Mouse (Mus musculus): ENCODE results near the gene Ei24. TPM values are rescaled to one million over a fixed set of nuclear protein-coding genes. Genes with fewer than 3 reads are reported as not detected.

Ei24 gene
- polyA plus RNA-seq (2012): 37.3 and 56.4 TPM in 2 replicates

GRCm38 (mm10) chr9:36796781-36797555 is at the start of gene Ei24:
Ei24 (minus strand) TSS chr9:36797393.
- no peak for TF ChIP-seq GATA1 (IDR thresholded peaks at IDR 0.05; ENCODE audit: low read length)

GRCm38 (mm10) chr9:36846346-36846745 is 49.2 kb upstream of the Ei24 start:
- no peak for TF ChIP-seq GATA1 (IDR thresholded peaks at IDR 0.05; ENCODE audit: low read length)

- no peak for TF ChIP-seq GATA1 (IDR thresholded peaks at IDR 0.05; ENCODE audit: low read length)
These were observed 36.7 kb upstream of the Ei24 start for GRCm38 (mm10) chr9:36833914-36834313.

GRCm38 (mm10) chr9:36833043-36833881 is 36.1 kb upstream of the Ei24 start:
- no peak for TF ChIP-seq GATA1 (IDR thresholded peaks at IDR 0.05; ENCODE audit: low read length)

GRCm38 (mm10) chr9:36832529-36832928 is 35.3 kb upstream of the Ei24 start:
- no peak for TF ChIP-seq GATA1 (IDR thresholded peaks at IDR 0.05; ENCODE audit: low read length)

GRCm38 (mm10) chr9:36831401-36831800 is 34.2 kb upstream of the Ei24 start:
- TF ChIP-seq GATA1 (IDR thresholded peaks at IDR 0.05; ENCODE audit: low read length): no peak

GRCm38 (mm10) chr9:36826612-36827363 is 29.6 kb upstream of the Ei24 start:
- TF ChIP-seq GATA1 (IDR thresholded peaks at IDR 0.05; ENCODE audit: low read length): no peak

- TF ChIP-seq GATA1 (IDR thresholded peaks at IDR 0.05; ENCODE audit: low read length): no peak
These were observed 24.8 kb upstream of the Ei24 start for GRCm38 (mm10) chr9:36822024-36822423.

GRCm38 (mm10) chr9:36821644-36822000 is 24.4 kb upstream of the Ei24 start, which contains the start of gene Fez1:
Fez1 (plus strand) TSS chr9:36821864.
- no peak for TF ChIP-seq GATA1 (IDR thresholded peaks at IDR 0.05; ENCODE audit: low read length)

GRCm38 (mm10) chr9:36820969-36821643 is 23.9 kb upstream of the Ei24 start:
- no peak for TF ChIP-seq GATA1 (IDR thresholded peaks at IDR 0.05; ENCODE audit: low read length)

- TF ChIP-seq GATA1 (IDR thresholded peaks at IDR 0.05; ENCODE audit: low read length): no peak
These were observed 21.7 kb upstream of the Ei24 start for GRCm38 (mm10) chr9:36818905-36819304.

GRCm38 (mm10) chr9:36814486-36814885 is 17.3 kb upstream of the Ei24 start:
- TF ChIP-seq GATA1 (IDR thresholded peaks at IDR 0.05; ENCODE audit: low read length): no peak

- TF ChIP-seq GATA1 (IDR thresholded peaks at IDR 0.05; ENCODE audit: low read length): no peak
These were observed 11.1 kb upstream of the Ei24 start for GRCm38 (mm10) chr9:36808126-36808785.

- no peak for TF ChIP-seq GATA1 (IDR thresholded peaks at IDR 0.05; ENCODE audit: low read length)
These were observed 8.2 kb upstream of the Ei24 start for GRCm38 (mm10) chr9:36805256-36805975.
